Mouse (Mus musculus): ENCODE results near the gene Ranbp10. TPM values are rescaled to one million over a fixed set of nuclear protein-coding genes. Genes with fewer than 3 reads are reported as not detected.

Gene Ranbp10
- polyA plus RNA-seq (2015; fragmentation: Nextera tagmentation; extraction: Ambion mirVana): 36.1 and 36.2 TPM in 2 replicates

- Histone ChIP-seq H3K4me3 (replicated peaks) (peak within 1 kb of the TSS; percentile 91), H3K27ac (peak within 1 kb of the TSS; percentile 99), H3K9ac (peak within 1 kb of the TSS; percentile 98), H3K9me3 (replicated peaks) (0 out of 2 replicates have a peak, but pooled peaks cover 1% of the 10 kb centered on the region), H3K27me3 (no peaks in the 10 kb centered on the region), H3K36me3 (peaks cover 43% of the 10 kb centered on the region), H3K4me2 (peak within 1 kb of the TSS; percentile 76), H3K4me1 (replicated peaks) (peaks cover 79% of the 10 kb centered on the region)
- DNase-seq: peak; percentile 97
- WGBS (ENCODE audit: insufficient replicate concordance): under 1% methylated on average over 52 of the region's 52 CpGs
- peak; percentile 90 for ATAC-seq (ENCODE audit: low read depth)
These were observed at the start of gene Ranbp10, which contains the start of gene Tsnaxip1 for GRCm38 (mm10) chr8:105826861-105827848. Ranbp10 (minus strand) TSS chr8:105827350. Tsnaxip1 (plus strand) TSS chr8:105827731.

- Histone ChIP-seq H3K4me3 (replicated peaks) (no peak overlapping the region), H3K27me3 (no peaks in the 10 kb centered on the region), H3K27ac (no peak overlapping the region), H3K9me3 (replicated peaks) (no peaks in the 10 kb centered on the region), H3K36me3 (peaks cover 93% of the 10 kb centered on the region), H3K9ac (no peak overlapping the region), H3K4me1 (replicated peaks) (peaks cover 15% of the 10 kb centered on the region), H3K4me2 (no peak overlapping the region)
- WGBS (ENCODE audit: insufficient replicate concordance): 80% methylated on average over 6 of the region's 6 CpGs
- ATAC-seq (ENCODE audit: low read depth): no peak
- no peak for DNase-seq
These were observed 47.2 kb upstream of the Ranbp10 start for GRCm38 (mm10) chr8:105874301-105874700.

GRCm38 (mm10) chr8:105866364-105867029 is 39.3 kb upstream of the Ranbp10 start:
- DNase-seq: no peak
- no peak overlapping the region for H3K4me3 ChIP-seq (replicated peaks)
- H3K27ac ChIP-seq: peak overlapping the region; percentile 19
- WGBS (ENCODE audit: insufficient replicate concordance): 42% methylated on average over 6 of the region's 6 CpGs
- H3K36me3 ChIP-seq: peaks cover 86% of the 10 kb centered on the region
- H3K4me1 ChIP-seq (replicated peaks): peaks cover 73% of the 10 kb centered on the region
- ATAC-seq (ENCODE audit: low read depth): peak; percentile 66; the same call in 1 of the 2 replicates
- H3K27me3 ChIP-seq: no peaks in the 10 kb centered on the region
- 0 out of 2 replicates have a peak overlapping the region, but pooled peaks have one; percentile 40 for H3K9ac ChIP-seq
- no peak overlapping the region for H3K4me2 ChIP-seq
- no peaks in the 10 kb centered on the region for H3K9me3 ChIP-seq (replicated peaks)

GRCm38 (mm10) chr8:105861951-105862350 is 34.8 kb upstream of the Ranbp10 start:
- DNase-seq: no peak

GRCm38 (mm10) chr8:105860143-105860981 is 33.2 kb upstream of the Ranbp10 start, which contains the start of gene Nutf2:
Nutf2 (plus strand) TSS chr8:105860580.
- peak within 1 kb of the TSS; percentile 96 for H3K9ac ChIP-seq
- peak within 1 kb of the TSS; percentile 99 for H3K4me3 ChIP-seq (replicated peaks)
- peak within 1 kb of the TSS; percentile 98 for H3K27ac ChIP-seq
- DNase-seq: peak; percentile 97
- ATAC-seq (ENCODE audit: low read depth): peak; percentile 93
- peaks cover 36% of the 10 kb centered on the region for H3K36me3 ChIP-seq
- H3K4me2 ChIP-seq: peak within 1 kb of the TSS; percentile 99
- H3K4me1 ChIP-seq (replicated peaks): peaks cover 87% of the 10 kb centered on the region
- H3K9me3 ChIP-seq (replicated peaks): no peaks in the 10 kb centered on the region
- no peaks in the 10 kb centered on the region for H3K27me3 ChIP-seq
- under 1% methylated on average over 52 of the region's 59 CpGs for WGBS (ENCODE audit: insufficient replicate concordance)

More at GRCm38 (mm10) chr8:105861951-105862350, 34.8 kb upstream of the Ranbp10 start:
- H3K4me3 ChIP-seq (replicated peaks): peak overlapping the region; percentile 99
- no peaks in the 10 kb centered on the region for H3K27me3 ChIP-seq
- peak overlapping the region; percentile 96 for H3K9ac ChIP-seq
- no peak for ATAC-seq (ENCODE audit: low read depth)
- H3K4me1 ChIP-seq (replicated peaks): peaks cover 87% of the 10 kb centered on the region
- peaks cover 52% of the 10 kb centered on the region for H3K36me3 ChIP-seq
- 0% methylated on average over 1 of the region's 1 CpGs for WGBS (ENCODE audit: insufficient replicate concordance)
- peak overlapping the region; percentile 98 for H3K27ac ChIP-seq
- H3K4me2 ChIP-seq: peak overlapping the region; percentile 99
- H3K9me3 ChIP-seq (replicated peaks): no peaks in the 10 kb centered on the region

GRCm38 (mm10) chr8:105859314-105859713 is 32.2 kb upstream of the Ranbp10 start:
- DNase-seq: peak; percentile 78
- H3K9ac ChIP-seq: peak overlapping the region; percentile 96
- H3K27ac ChIP-seq: peak overlapping the region; percentile 98
- no peaks in the 10 kb centered on the region for H3K27me3 ChIP-seq
- ATAC-seq (ENCODE audit: low read depth): peak; percentile 2; the same call in 1 of the 2 replicates
- H3K9me3 ChIP-seq (replicated peaks): no peaks in the 10 kb centered on the region
- WGBS (ENCODE audit: insufficient replicate concordance): 9% methylated on average over 5 of the region's 5 CpGs
- peaks cover 27% of the 10 kb centered on the region for H3K36me3 ChIP-seq
- peak overlapping the region; percentile 99 for H3K4me3 ChIP-seq (replicated peaks)
- H3K4me2 ChIP-seq: peak overlapping the region; percentile 99
- peaks cover 83% of the 10 kb centered on the region for H3K4me1 ChIP-seq (replicated peaks)

GRCm38 (mm10) chr8:105858495-105858894 is 31.3 kb upstream of the Ranbp10 start:
- DNase-seq: no peak
- H3K4me1 ChIP-seq (replicated peaks): peaks cover 78% of the 10 kb centered on the region
- peak overlapping the region; percentile 99 for H3K4me2 ChIP-seq

GRCm38 (mm10) chr8:105856168-105856835 is 29.2 kb upstream of the Ranbp10 start:
- no peak for DNase-seq
- WGBS (ENCODE audit: insufficient replicate concordance): 12% methylated on average over 15 of the region's 15 CpGs
- peak overlapping the region; percentile 89 for H3K27ac ChIP-seq
- peak overlapping the region; percentile 99 for H3K4me3 ChIP-seq (replicated peaks)
- no peak for ATAC-seq (ENCODE audit: low read depth)
- H3K4me2 ChIP-seq: peak overlapping the region; percentile 99
- peak overlapping the region; percentile 92 for H3K9ac ChIP-seq
- H3K36me3 ChIP-seq: peaks cover 9% of the 10 kb centered on the region
- no peaks in the 10 kb centered on the region for H3K9me3 ChIP-seq (replicated peaks)
- H3K4me1 ChIP-seq (replicated peaks): peaks cover 65% of the 10 kb centered on the region
- no peaks in the 10 kb centered on the region for H3K27me3 ChIP-seq

More at GRCm38 (mm10) chr8:105858495-105858894, 31.3 kb upstream of the Ranbp10 start:
- 56% methylated on average over 5 of the region's 5 CpGs for WGBS (ENCODE audit: insufficient replicate concordance)
- Histone ChIP-seq H3K36me3 (peaks cover 21% of the 10 kb centered on the region), H3K27me3 (no peaks in the 10 kb centered on the region), H3K4me3 (replicated peaks) (peak overlapping the region; percentile 99; the same call in 1 of the 2 replicates), H3K9ac (peak overlapping the region; percentile 96), H3K27ac (peak overlapping the region; percentile 98), H3K9me3 (replicated peaks) (no peaks in the 10 kb centered on the region)
- ATAC-seq (ENCODE audit: low read depth): no peak

- H3K36me3 ChIP-seq: peaks cover 9% of the 10 kb centered on the region
- peak; percentile 24 for ATAC-seq (ENCODE audit: low read depth)
- no peaks in the 10 kb centered on the region for H3K9me3 ChIP-seq (replicated peaks)
- under 1% methylated on average over 71 of the region's 71 CpGs for WGBS (ENCODE audit: insufficient replicate concordance)
- peak; percentile 55 for DNase-seq
- peak overlapping the region; percentile 92 for H3K9ac ChIP-seq
- no peaks in the 10 kb centered on the region for H3K27me3 ChIP-seq
- peak overlapping the region; percentile 99 for H3K4me3 ChIP-seq (replicated peaks)
- H3K4me2 ChIP-seq: peak overlapping the region; percentile 99
- peaks cover 66% of the 10 kb centered on the region for H3K4me1 ChIP-seq (replicated peaks)
- H3K27ac ChIP-seq: peak overlapping the region; percentile 89
These were observed 28.4 kb upstream of the Ranbp10 start for GRCm38 (mm10) chr8:105855248-105856167.

All from liver, embryonic 13.5 days (tissue).